Mouse (Mus musculus): ENCODE measurements around the gene Plch2. TPM values are rescaled to one million over a fixed set of nuclear protein-coding genes. Genes with fewer than 3 reads are reported as not detected.
A peak's percentile ranks its signal among the peaks of the same experiment; 100 is the strongest.

Gene Plch2
- total RNA-seq, 4 experiments from 2014 or later: 0.06 TPM; not detected in 3

- DNase-seq (ENCODE audit: low spot score): no peak
Measured at GRCm38 (mm10) chr4:154958621-154959020, 98.0 kb downstream of the Plch2 start.

DNA sequence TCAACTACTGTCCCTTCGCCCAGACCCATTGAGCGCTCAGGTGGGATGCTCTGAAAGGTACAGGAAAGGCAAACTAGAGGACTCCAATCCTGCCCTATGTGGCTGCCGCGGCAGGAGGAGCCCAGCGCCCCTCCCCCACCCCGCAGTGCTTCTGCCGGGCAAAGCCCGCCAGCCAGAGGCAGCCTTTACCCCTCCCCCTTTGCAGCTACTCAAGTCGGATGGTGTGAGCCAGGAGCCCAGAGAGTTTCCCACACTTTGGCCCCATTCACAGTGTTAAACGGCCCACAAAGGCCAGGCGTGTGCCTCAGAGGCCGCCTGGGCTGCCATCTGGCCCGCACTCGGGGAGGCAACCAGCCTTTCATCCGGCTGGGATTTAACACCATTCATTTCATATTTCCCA, 98.4 kb downstream of the Plch2 start:
- DNase-seq (ENCODE audit: low spot score): no peak

- DNase-seq (ENCODE audit: low spot score): no peak
Measured at GRCm38 (mm10) chr4:154957289-154957993, 99.1 kb downstream of the Plch2 start.

- no peak for DNase-seq (ENCODE audit: low spot score)
Measured at GRCm38 (mm10) chr4:154956604-154957003, 100.0 kb downstream of the Plch2 start.

- no peak for DNase-seq (ENCODE audit: low spot score)
Measured at GRCm38 (mm10) chr4:154952461-154953241, 103.9 kb downstream of the Plch2 start.

DNA sequence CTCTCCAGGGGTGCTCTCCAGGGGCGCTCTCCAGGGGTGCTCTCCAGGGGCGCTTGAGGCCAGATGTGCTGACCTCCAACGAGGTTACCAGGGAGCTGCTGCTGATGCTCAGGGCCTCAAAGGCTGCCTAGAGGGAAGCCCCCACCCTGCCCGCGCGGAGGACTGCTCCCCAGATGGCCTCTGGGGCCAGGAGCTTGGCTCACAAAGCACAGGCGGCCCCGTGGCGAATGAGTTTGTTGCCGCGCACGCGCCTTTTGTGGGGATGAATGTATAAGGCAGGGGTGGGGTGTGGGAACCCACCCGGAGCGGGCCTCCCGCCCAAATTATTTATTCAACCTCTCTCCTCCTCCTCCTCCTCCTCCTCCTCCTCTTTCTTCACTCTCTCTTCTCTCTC, 107.0 kb downstream of the Plch2 start:
- DNase-seq (ENCODE audit: low spot score): no peak

DNA sequence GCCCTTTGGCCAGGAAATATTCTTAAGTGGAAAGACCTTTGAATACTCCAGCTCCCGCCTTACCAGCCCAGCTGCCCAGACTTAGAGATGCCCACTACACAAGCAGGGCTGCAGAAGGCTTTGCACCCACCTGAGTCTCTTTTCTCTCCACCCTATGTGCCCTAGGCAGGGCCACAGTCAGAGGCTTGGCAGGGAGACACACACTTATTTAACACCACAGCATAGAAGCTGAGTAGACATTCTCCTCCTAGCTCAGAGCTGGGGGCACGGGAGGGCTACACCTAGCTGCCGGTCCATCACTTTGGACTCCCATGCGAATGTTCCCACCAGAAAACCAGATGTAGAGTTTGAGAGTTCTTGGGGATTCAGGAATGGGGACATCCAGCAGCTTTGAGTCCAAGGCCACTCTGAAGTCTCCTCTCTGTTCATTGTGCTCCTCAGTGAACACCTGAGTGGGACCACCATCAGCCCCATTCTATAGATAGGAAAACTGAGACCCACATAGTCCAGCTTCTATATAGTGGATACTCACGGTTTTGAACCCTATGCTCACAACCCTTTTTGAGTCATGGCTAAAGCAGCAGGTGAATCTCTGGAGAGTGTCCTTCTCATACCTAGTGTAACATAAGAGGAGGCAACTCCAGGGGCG, 107.5 kb downstream of the Plch2 start:
- no peak for DNase-seq (ENCODE audit: low spot score)

GRCm38 (mm10) chr4:154948066-154948939, 108.3 kb downstream of the Plch2 start:
- no peak for DNase-seq (ENCODE audit: low spot score)

GRCm38 (mm10) chr4:154946319-154946718, 110.3 kb downstream of the Plch2 start:
- peak; percentile 49 for DNase-seq (ENCODE audit: low spot score)

DNA sequence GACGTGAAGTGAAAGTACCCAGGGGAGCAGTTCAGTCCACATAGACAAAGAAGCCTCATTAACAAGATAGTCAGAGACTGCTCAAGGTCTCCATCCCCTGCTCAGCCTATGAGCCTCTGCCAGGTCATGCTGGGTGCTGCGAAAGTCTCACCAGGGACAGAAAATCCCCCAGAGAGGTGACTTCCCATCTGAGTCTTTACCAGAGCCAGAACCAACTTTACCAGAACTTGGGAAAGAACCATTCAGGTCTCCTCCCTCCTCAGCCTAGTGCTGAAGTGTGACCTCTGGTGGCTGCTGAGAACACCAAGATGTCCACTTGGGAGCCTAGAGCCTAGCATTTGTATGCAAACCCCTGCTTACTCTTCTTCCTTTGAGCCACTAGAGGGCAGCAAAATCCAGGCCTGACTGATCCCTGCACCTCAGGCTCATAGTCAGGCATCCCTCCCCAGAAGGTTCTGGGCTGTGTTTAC, 112.4 kb downstream of the Plch2 start:
- DNase-seq (ENCODE audit: low spot score): peak; percentile 84

- DNase-seq (ENCODE audit: low spot score): no peak
Measured at GRCm38 (mm10) chr4:154943323-154944039, 113.1 kb downstream of the Plch2 start.

GRCm38 (mm10) chr4:154942632-154943322, 113.8 kb downstream of the Plch2 start:
- DNase-seq (ENCODE audit: low spot score): no peak

DNA sequence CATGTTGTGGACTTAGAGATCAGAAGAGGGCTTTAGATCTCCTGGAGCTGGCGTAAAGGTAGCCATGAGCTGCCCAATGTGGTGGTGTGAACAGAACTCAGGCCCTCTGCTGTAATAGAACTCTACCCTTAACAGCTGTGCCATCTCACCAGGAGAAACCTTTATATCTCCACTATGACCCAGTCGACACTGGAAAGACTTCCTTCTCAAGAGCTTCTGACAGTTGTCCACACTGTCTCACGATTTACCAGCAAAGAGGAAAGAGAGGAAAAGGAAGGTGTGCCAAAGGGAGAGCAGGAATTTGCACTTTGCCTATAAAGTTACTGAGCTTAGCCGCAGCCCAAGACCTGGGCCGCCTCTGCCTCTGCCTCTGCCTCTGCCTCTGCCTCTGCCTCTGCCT, 114.8 kb downstream of the Plch2 start:
- no peak for DNase-seq (ENCODE audit: low spot score)

GRCm38 (mm10) chr4:154940156-154940555, 116.4 kb downstream of the Plch2 start:
- DNase-seq (ENCODE audit: low spot score): no peak

DNA sequence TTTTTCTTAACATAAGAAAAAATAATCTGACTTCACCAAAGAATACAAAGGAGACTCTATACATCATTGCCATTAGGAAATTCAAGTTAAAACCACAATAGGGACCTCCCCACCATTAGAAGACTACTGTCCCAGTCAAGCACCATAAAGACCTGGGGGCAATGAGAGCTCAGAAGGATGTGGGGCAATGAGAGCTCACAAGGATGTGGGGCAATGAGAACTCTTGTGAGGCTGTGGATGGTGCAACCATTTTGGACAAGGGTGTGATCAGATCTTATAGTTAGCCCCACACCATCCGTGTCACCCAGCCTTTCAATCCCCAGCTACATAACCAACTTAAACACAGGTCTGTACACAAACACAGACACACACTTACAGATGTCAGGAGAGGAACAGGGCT, 118.8 kb downstream of the Plch2 start:
- no peak for DNase-seq (ENCODE audit: low spot score)

- no peak for DNase-seq (ENCODE audit: low spot score)
Measured at GRCm38 (mm10) chr4:154936542-154937255, 119.9 kb downstream of the Plch2 start.

DNA sequence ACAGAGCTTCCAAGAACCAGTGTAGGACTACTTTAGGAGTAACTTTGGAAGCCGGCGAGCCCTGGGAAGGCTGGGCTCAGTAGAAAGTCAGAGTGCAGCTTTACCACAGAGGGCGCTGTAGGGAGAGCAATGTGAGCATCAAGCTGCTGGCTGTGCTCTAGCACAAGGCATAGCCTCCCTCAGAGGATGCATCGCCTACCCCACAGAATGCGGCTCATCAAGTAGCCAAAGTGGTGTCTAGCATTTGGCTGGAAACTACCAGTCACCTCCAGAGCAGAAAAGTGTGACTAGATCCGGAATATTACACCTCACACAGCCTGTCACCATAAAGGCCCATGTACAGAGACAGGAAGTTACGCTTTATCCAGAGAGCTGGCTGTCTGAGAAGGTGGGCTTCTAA, 120.8 kb downstream of the Plch2 start:
- DNase-seq (ENCODE audit: low spot score): no peak

DNA sequence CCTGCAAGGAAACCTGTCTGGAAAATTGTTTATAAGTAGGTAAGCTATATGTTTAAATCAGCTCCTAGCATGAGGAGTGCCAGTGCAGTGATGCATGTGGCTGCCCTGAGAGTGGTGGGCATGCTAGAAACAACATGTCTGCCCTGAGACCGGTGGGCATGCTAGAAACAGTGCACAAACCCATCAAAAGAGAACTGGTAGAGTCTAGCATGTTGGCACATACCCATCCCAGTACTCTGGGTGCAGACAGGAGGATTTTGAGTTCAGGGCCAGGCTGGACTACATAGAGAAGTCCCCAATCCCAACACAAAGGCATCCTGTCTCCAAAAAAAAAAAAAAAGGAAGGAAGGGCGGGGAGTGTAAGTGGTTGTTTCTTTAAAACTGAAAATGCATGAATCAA, 121.8 kb downstream of the Plch2 start:
- DNase-seq (ENCODE audit: low spot score): no peak

- DNase-seq (ENCODE audit: low spot score): no peak
Measured at GRCm38 (mm10) chr4:154933306-154933907, 123.2 kb downstream of the Plch2 start.

All from heart, adult 8-10 months (tissue).